ENCODE assay signal across 11 mouse cellular contexts in genomic region chr1:72428526-72428925, GRCm38 (mm10).
DNase-seq lines count a peak whose midpoint lies in the region; ATAC-seq lines count a peak whose summit lies in the region.
"Had no signal": no experiment of that assay in that cellular context is flagged by ENCODE, and none has a peak within 500 bp of the region (broad histone marks: within the 10 kb centered on the region; RNA-seq: fewer than 3 reads in every experiment).

No protein-coding gene starts in this region.

- ATAC-seq in granulocyte monocyte progenitor cell, adult 5-6 weeks (replicated peaks; ENCODE audit: poor library complexity, severe bottlenecking), result peak; percentile 92

- DNase-seq in 3T3-L1 (ENCODE audit: low read depth, low spot score) (peak; percentile 52), ES-CJ7 (ENCODE audit: low read depth, low spot score) (peak; percentile 17)
- DNase-seq in lung, postnatal 36 days, result peak; percentile 65
- DNase-seq in thymus, postnatal 36 days, result no peak
- DNase-seq in thymus, postnatal 25 days, result no peak
- no peak for DNase-seq in urinary bladder, adult 18-20 months (ENCODE audit: low spot score in 2 of 2)
- DNase-seq: adrenal gland, postnatal 25 days; cerebellum, postnatal 14 days; midbrain, embryonic 14.5 days; right cerebral cortex, postnatal 14 days had no signal

Comparison
In these comparisons a context has a peak if more than half of its experiments do, and no peak if none do; other contexts are left out.
1. DNase-seq: peak in 3T3-L1 (single experiment), ES-CJ7 (single experiment) and lung, postnatal 36 days (single experiment); none in thymus, postnatal 36 days (0 of 2), thymus, postnatal 25 days (single experiment) and urinary bladder, adult 18-20 months (0 of 2).